Mouse (Mus musculus) frontal cortex, postnatal 14 days (tissue): ENCODE data around the gene Tmem140.

Experiments
- DNase-seq, 2 experiments: peaks; one replicate each; pipeline ENCODE4 v3.0.0; 2022; ENCODE audit warnings: low spot score in 2 of 2

The Tmem140 gene

GRCm38 (mm10) chr6:34862791-34863403 is at the start of gene Tmem140:
Tmem140 (plus strand) TSS chr6:34863146.
- no peak for DNase-seq

GRCm38 (mm10) chr6:34824406-34824805 is 38.5 kb upstream of the Tmem140 start:
- DNase-seq = no peak

- DNase-seq = no peak
Observed at GRCm38 (mm10) chr6:34832352-34832751, 30.6 kb upstream of the Tmem140 start.

- DNase-seq = no peak
Observed at GRCm38 (mm10) chr6:34861546-34862053, 1.3 kb upstream of the Tmem140 start.

GRCm38 (mm10) chr6:34862381-34862780 is 565 bp upstream of the Tmem140 start:
- no peak for DNase-seq

- no peak for DNase-seq
Observed at GRCm38 (mm10) chr6:34863786-34864514, 1.0 kb downstream of the Tmem140 start.

GRCm38 (mm10) chr6:34865213-34865612 is 2.3 kb downstream of the Tmem140 start:
- DNase-seq = no peak

GRCm38 (mm10) chr6:34865711-34866593 is 3.0 kb downstream of the Tmem140 start:
- no peak for DNase-seq

GRCm38 (mm10) chr6:34866786-34867185 is 3.8 kb downstream of the Tmem140 start:
- no peak for DNase-seq

GRCm38 (mm10) chr6:34867301-34867994 is 4.5 kb downstream of the Tmem140 start:
- no peak for DNase-seq

GRCm38 (mm10) chr6:34867995-34868350 is 5.0 kb downstream of the Tmem140 start:
- DNase-seq = no peak

- no peak for DNase-seq
Observed at GRCm38 (mm10) chr6:34868507-34869217, 5.7 kb downstream of the Tmem140 start.

- no peak for DNase-seq
Observed at GRCm38 (mm10) chr6:34869225-34869915, 6.4 kb downstream of the Tmem140 start.

- DNase-seq = no peak
Observed at GRCm38 (mm10) chr6:34870136-34870535, 7.2 kb downstream of the Tmem140 start.

GRCm38 (mm10) chr6:34870724-34871123 is 7.8 kb downstream of the Tmem140 start:
- no peak for DNase-seq

- no peak for DNase-seq
Observed at GRCm38 (mm10) chr6:34871929-34872328, 9.0 kb downstream of the Tmem140 start.

- DNase-seq = no peak
Observed at GRCm38 (mm10) chr6:34872871-34873270, 9.9 kb downstream of the Tmem140 start.

GRCm38 (mm10) chr6:34874101-34874921 is 11.4 kb downstream of the Tmem140 start:
- DNase-seq = no peak

GRCm38 (mm10) chr6:34875268-34875761 is 12.4 kb downstream of the Tmem140 start:
- no peak for DNase-seq
